Mouse (Mus musculus) skeletal muscle tissue, postnatal 0 days (tissue): ENCODE data around the gene Scg2. TPM values are rescaled to one million over a fixed set of nuclear protein-coding genes. Genes with fewer than 3 reads are reported as not detected.

Experiments
- polyA plus RNA-seq: library from polyadenylated mRNA; unstranded; fragments of >200 nt; fragmentation: Nextera tagmentation; extraction: Ambion mirVana; gene quantifications from 2 replicates; pipeline ENCODE4 v1.2.1, GENCODE M21; 2015

Gene Scg2
- polyA plus RNA-seq, result 0.10 and 0.39 TPM in 2 replicates

GRCm38 (mm10) chr1:79439609-79440308 lies at the start of gene Scg2:
Gene Scg2, minus strand, starts transcription at chr1:79440120.

Other genes with a start within 250 kb of the Scg2 start
- not detected in 2 replicates for gene Ap1s3, start 231.9 kb upstream of the Scg2 start, polyA plus RNA-seq